Mouse (Mus musculus): Measurements from ENCODE around the gene Flt1. TPM values are rescaled to one million over a fixed set of nuclear protein-coding genes. Genes with fewer than 3 reads are reported as not detected.
A peak's percentile ranks its signal among the peaks of the same experiment; 100 is the strongest.

Gene Flt1
- polyA plus RNA-seq, 1 experiment from 2014 or later, result 9.9 TPM

GRCm38 (mm10) chr5:147655761-147656160 lies 70.0 kb downstream of the Flt1 start:
- no peaks in the 10 kb centered on the region for H3K36me3 ChIP-seq (replicated peaks)
- no peak for ATAC-seq (ENCODE audit: low FRiP score)
- H3K27ac ChIP-seq, result no peak overlapping the region
- H3K4me1 ChIP-seq, result peaks cover 7% of the 10 kb centered on the region; the same call in 1 of the 2 replicates
- no peak overlapping the region for H3K4me3 ChIP-seq (replicated peaks)
- H3K9me3 ChIP-seq, result 0 out of 2 replicates have a peak, but pooled peaks cover 3% of the 10 kb centered on the region
- WGBS, result 88% methylated on average over 7 of the region's 7 CpGs
- H3K4me2 ChIP-seq, result no peak overlapping the region
- no peak overlapping the region for H3K9ac ChIP-seq
- H3K27me3 ChIP-seq, result no peaks in the 10 kb centered on the region

GRCm38 (mm10) chr5:147651233-147651632 lies 74.6 kb downstream of the Flt1 start:
- H3K9ac ChIP-seq, result no peak overlapping the region
- no peaks in the 10 kb centered on the region for H3K36me3 ChIP-seq (replicated peaks)
- no peaks in the 10 kb centered on the region for H3K4me1 ChIP-seq
- H3K4me2 ChIP-seq, result no peak overlapping the region
- H3K9me3 ChIP-seq, result 0 out of 2 replicates have a peak, but pooled peaks cover 3% of the 10 kb centered on the region
- H3K27me3 ChIP-seq, result no peaks in the 10 kb centered on the region
- H3K27ac ChIP-seq, result no peak overlapping the region
- H3K4me3 ChIP-seq (replicated peaks), result no peak overlapping the region
- WGBS, result 87% methylated on average over 14 of the region's 14 CpGs
- ATAC-seq (ENCODE audit: low FRiP score), result no peak

GRCm38 (mm10) chr5:147646351-147646929 lies 79.4 kb downstream of the Flt1 start:
- no peaks in the 10 kb centered on the region for H3K4me1 ChIP-seq
- no peak overlapping the region for H3K4me3 ChIP-seq (replicated peaks)
- no peak overlapping the region for H3K9ac ChIP-seq
- WGBS, result 82% methylated on average over 14 of the region's 14 CpGs
- ATAC-seq (ENCODE audit: low FRiP score), result no peak
- H3K9me3 ChIP-seq, result no peaks in the 10 kb centered on the region
- H3K27ac ChIP-seq, result no peak overlapping the region
- H3K36me3 ChIP-seq (replicated peaks), result no peaks in the 10 kb centered on the region
- no peaks in the 10 kb centered on the region for H3K27me3 ChIP-seq
- no peak overlapping the region for H3K4me2 ChIP-seq

GRCm38 (mm10) chr5:147645001-147645645 lies 80.7 kb downstream of the Flt1 start:
- no peaks in the 10 kb centered on the region for H3K27me3 ChIP-seq
- WGBS, result 66% methylated on average over 12 of the region's 12 CpGs
- ATAC-seq (ENCODE audit: low FRiP score), result no peak
- H3K9ac ChIP-seq, result no peak overlapping the region
- H3K27ac ChIP-seq, result no peak overlapping the region
- no peaks in the 10 kb centered on the region for H3K4me1 ChIP-seq
- H3K4me2 ChIP-seq, result no peak overlapping the region
- no peaks in the 10 kb centered on the region for H3K36me3 ChIP-seq (replicated peaks)
- no peak overlapping the region for H3K4me3 ChIP-seq (replicated peaks)
- H3K9me3 ChIP-seq, result no peaks in the 10 kb centered on the region

- Histone ChIP-seq H3K27ac (no peak overlapping the region), H3K27me3 (no peaks in the 10 kb centered on the region), H3K36me3 (replicated peaks) (no peaks in the 10 kb centered on the region), H3K4me1 (peaks cover 7% of the 10 kb centered on the region), H3K4me2 (no peak overlapping the region), H3K9me3 (no peaks in the 10 kb centered on the region), H3K4me3 (replicated peaks) (no peak overlapping the region), H3K9ac (no peak overlapping the region)
- no peak for ATAC-seq (ENCODE audit: low FRiP score)
- WGBS, result 75% methylated on average over 7 of the region's 7 CpGs
These were observed 84.4 kb downstream of the Flt1 start for GRCm38 (mm10) chr5:147641452-147641851.

- H3K4me1 ChIP-seq, result peaks cover 7% of the 10 kb centered on the region
- H3K4me3 ChIP-seq (replicated peaks), result no peak overlapping the region
- H3K36me3 ChIP-seq (replicated peaks), result no peaks in the 10 kb centered on the region
- H3K4me2 ChIP-seq, result no peak overlapping the region
- no peaks in the 10 kb centered on the region for H3K27me3 ChIP-seq
- no peaks in the 10 kb centered on the region for H3K9me3 ChIP-seq
- ATAC-seq (ENCODE audit: low FRiP score), result no peak
- WGBS, result 91% methylated on average over 5 of the region's 5 CpGs
- H3K9ac ChIP-seq, result no peak overlapping the region
- H3K27ac ChIP-seq, result no peak overlapping the region
These were observed 85.9 kb downstream of the Flt1 start for GRCm38 (mm10) chr5:147639940-147640339.

- no peak overlapping the region for H3K4me3 ChIP-seq (replicated peaks)
These were observed 89.1 kb downstream of the Flt1 start for GRCm38 (mm10) chr5:147636676-147637075.

GRCm38 (mm10) chr5:147635883-147636282 lies 89.9 kb downstream of the Flt1 start:
- Histone ChIP-seq H3K9me3 (no peaks in the 10 kb centered on the region), H3K9ac (no peak overlapping the region), H3K4me1 (peaks cover 11% of the 10 kb centered on the region), H3K27me3 (no peaks in the 10 kb centered on the region), H3K36me3 (replicated peaks) (no peaks in the 10 kb centered on the region), H3K4me2 (no peak overlapping the region), H3K4me3 (replicated peaks) (no peak overlapping the region), H3K27ac (no peak overlapping the region)
- ATAC-seq (ENCODE audit: low FRiP score), result no peak
- 77% methylated on average over 8 of the region's 8 CpGs for WGBS

More at GRCm38 (mm10) chr5:147636676-147637075, 89.1 kb downstream of the Flt1 start:
- H3K36me3 ChIP-seq (replicated peaks), result no peaks in the 10 kb centered on the region
- no peaks in the 10 kb centered on the region for H3K27me3 ChIP-seq
- H3K4me1 ChIP-seq, result peaks cover 11% of the 10 kb centered on the region
- H3K9ac ChIP-seq, result no peak overlapping the region
- no peak overlapping the region for H3K27ac ChIP-seq
- ATAC-seq (ENCODE audit: low FRiP score), result no peak
- H3K4me2 ChIP-seq, result no peak overlapping the region
- WGBS, result 82% methylated on average over 3 of the region's 3 CpGs
- no peaks in the 10 kb centered on the region for H3K9me3 ChIP-seq

- Histone ChIP-seq H3K4me3 (replicated peaks) (no peak overlapping the region), H3K27me3 (no peaks in the 10 kb centered on the region), H3K4me1 (peaks cover 11% of the 10 kb centered on the region), H3K9ac (no peak overlapping the region), H3K9me3 (no peaks in the 10 kb centered on the region), H3K27ac (no peak overlapping the region), H3K36me3 (replicated peaks) (no peaks in the 10 kb centered on the region), H3K4me2 (peak overlapping the region; percentile 30)
- no peak for ATAC-seq (ENCODE audit: low FRiP score)
- WGBS, result 20% methylated on average over 11 of the region's 11 CpGs
These were observed 91.8 kb downstream of the Flt1 start for GRCm38 (mm10) chr5:147634016-147634415.

GRCm38 (mm10) chr5:147632716-147633115 lies 93.1 kb downstream of the Flt1 start:
- Histone ChIP-seq H3K27ac (no peak overlapping the region), H3K9ac (no peak overlapping the region), H3K9me3 (no peaks in the 10 kb centered on the region), H3K36me3 (replicated peaks) (no peaks in the 10 kb centered on the region), H3K4me1 (peaks cover 9% of the 10 kb centered on the region), H3K4me3 (replicated peaks) (no peak overlapping the region), H3K27me3 (no peaks in the 10 kb centered on the region), H3K4me2 (no peak overlapping the region)
- 86% methylated on average over 4 of the region's 4 CpGs for WGBS
- ATAC-seq (ENCODE audit: low FRiP score), result no peak

- no peak overlapping the region for H3K27ac ChIP-seq
- H3K27me3 ChIP-seq, result no peaks in the 10 kb centered on the region
- ATAC-seq (ENCODE audit: low FRiP score), result no peak
- WGBS, result 87% methylated on average over 17 of the region's 17 CpGs
- H3K4me2 ChIP-seq, result no peak overlapping the region
- H3K36me3 ChIP-seq (replicated peaks), result no peaks in the 10 kb centered on the region
- H3K9me3 ChIP-seq, result no peaks in the 10 kb centered on the region
- H3K9ac ChIP-seq, result no peak overlapping the region
- no peak overlapping the region for H3K4me3 ChIP-seq (replicated peaks)
- H3K4me1 ChIP-seq, result 0 out of 2 replicates have a peak, but pooled peaks cover 4% of the 10 kb centered on the region
These were observed 95.2 kb downstream of the Flt1 start for GRCm38 (mm10) chr5:147630426-147631290.

GRCm38 (mm10) chr5:147626944-147627343 lies 98.9 kb downstream of the Flt1 start:
- no peaks in the 10 kb centered on the region for H3K9me3 ChIP-seq
- ATAC-seq (ENCODE audit: low FRiP score), result no peak
- H3K4me3 ChIP-seq (replicated peaks), result no peak overlapping the region
- H3K36me3 ChIP-seq (replicated peaks), result no peaks in the 10 kb centered on the region
- no peaks in the 10 kb centered on the region for H3K27me3 ChIP-seq
- no peak overlapping the region for H3K27ac ChIP-seq
- H3K4me1 ChIP-seq, result no peaks in the 10 kb centered on the region
- H3K4me2 ChIP-seq, result no peak overlapping the region
- 47% methylated on average over 2 of the region's 2 CpGs for WGBS
- no peak overlapping the region for H3K9ac ChIP-seq

Data from forebrain, embryonic 12.5 days (tissue).